In the genomic region with DNA sequence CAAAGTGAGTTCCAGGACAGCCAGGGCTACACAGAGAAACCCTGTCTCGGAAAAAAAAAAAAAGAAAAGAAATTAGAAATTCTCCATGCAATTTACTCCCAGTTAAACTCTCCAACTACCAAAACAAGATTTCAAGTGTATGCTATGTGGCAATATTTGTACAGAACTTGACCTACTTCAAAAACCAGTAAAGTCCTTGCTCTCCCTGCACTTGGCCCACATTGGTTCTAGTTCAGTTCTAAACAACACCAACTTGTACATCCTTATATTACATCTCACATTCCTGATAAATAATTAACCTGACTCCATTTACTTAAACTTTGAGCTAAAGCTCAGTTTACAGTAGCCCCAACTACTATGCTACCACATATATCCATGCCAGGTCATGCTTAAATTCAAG, we compare ENCODE assay signal across 25 mouse cellular contexts.
"Had no signal": no experiment of that assay in that cellular context is flagged by ENCODE, and none has a peak within 500 bp of the region (broad histone marks: within the 10 kb centered on the region; RNA-seq: fewer than 3 reads in every experiment).

No protein-coding gene starts in this region.

- H3K36me3 ChIP-seq: heart, embryonic 10.5 days; heart, embryonic 12.5 days; hindbrain, embryonic 10.5 days; hindbrain, embryonic 12.5 days; intestine, embryonic 15.5 days; limb, embryonic 10.5 days; limb, embryonic 12.5 days had no signal

- H3K27ac ChIP-seq: gastrocnemius, adult 2 months; heart, embryonic 10.5 days; hindbrain, embryonic 10.5 days; hindbrain, embryonic 12.5 days; hindbrain, embryonic 14.5 days; intestine, embryonic 15.5 days; layer of hippocampus, adult 2 months; left cerebral cortex, adult 2 months; limb, embryonic 10.5 days; limb, embryonic 12.5 days had no signal

- H3K9ac ChIP-seq: heart, embryonic 12.5 days; hindbrain, embryonic 12.5 days; hindbrain, embryonic 14.5 days; intestine, embryonic 15.5 days; limb, embryonic 12.5 days had no signal

- H3K27me3 ChIP-seq: heart, embryonic 12.5 days; hindbrain, embryonic 12.5 days; intestine, embryonic 15.5 days; limb, embryonic 12.5 days had no signal

- H3K9me3 ChIP-seq: heart, embryonic 10.5 days; heart, embryonic 12.5 days; hindbrain, embryonic 10.5 days; hindbrain, embryonic 12.5 days; intestine, embryonic 15.5 days; limb, embryonic 10.5 days had no signal

- H3K4me2 ChIP-seq: heart, embryonic 12.5 days; hindbrain, embryonic 12.5 days; hindbrain, embryonic 14.5 days; intestine, embryonic 15.5 days; limb, embryonic 12.5 days had no signal

- DNase-seq: gastrocnemius, adult 2 months; gastrocnemius, postnatal 10 days; gastrocnemius, postnatal 25 days; heart, adult 18-20 months; heart, postnatal 10 days; heart, postnatal 4 days; kidney, adult 18-20 months; kidney, adult 8-10 months; kidney, postnatal 10 days; kidney, postnatal 25 days; kidney, postnatal 4 days had no signal

- ATAC-seq: forebrain, embryonic 16.5 days; hindbrain, embryonic 16.5 days; inflammation-experienced regulatory T-cells, adult 6 months; intestine, embryonic 15.5 days; intestine, postnatal 0 days had no signal

- H3K4me1 ChIP-seq: heart, embryonic 10.5 days; heart, embryonic 12.5 days; hindbrain, embryonic 10.5 days; hindbrain, embryonic 12.5 days; intestine, embryonic 15.5 days; limb, embryonic 10.5 days; limb, embryonic 12.5 days had no signal

- H3K4me3 ChIP-seq: gastrocnemius, adult 2 months; heart, embryonic 10.5 days; heart, embryonic 12.5 days; hindbrain, embryonic 10.5 days; hindbrain, embryonic 12.5 days; intestine, embryonic 15.5 days; layer of hippocampus, adult 2 months; left cerebral cortex, adult 2 months; limb, embryonic 10.5 days; limb, embryonic 12.5 days had no signal
